Mouse (Mus musculus): ENCODE results near the gene Trip13. TPM values are rescaled to one million over a fixed set of nuclear protein-coding genes. Genes with fewer than 3 reads are reported as not detected.

The Trip13 gene
- polyA plus RNA-seq, 1 experiment from 2014 or later, result 10.2 TPM

DNA sequence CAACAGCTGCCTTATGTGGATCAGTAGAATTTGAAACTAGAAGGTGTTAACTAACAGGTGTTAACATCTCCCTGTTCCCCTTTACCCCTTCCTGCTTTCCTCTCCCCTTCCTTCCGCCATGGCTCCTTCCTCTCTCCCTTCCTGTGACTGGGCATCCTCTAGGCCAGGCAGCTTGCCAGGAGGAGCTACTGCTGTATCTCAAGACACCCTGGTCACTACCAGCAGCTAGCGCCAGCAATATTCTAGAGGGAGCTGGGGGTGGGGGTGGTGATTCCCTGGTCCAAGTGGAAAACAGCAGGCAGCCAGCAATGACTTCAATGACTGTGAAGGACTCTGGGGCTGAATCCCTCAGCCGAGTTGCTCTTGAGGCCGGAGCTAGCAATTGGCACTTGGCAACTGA, 51.9 kb downstream of the Trip13 start:
- H3K9ac ChIP-seq, result no peak overlapping the region
- no peak for ATAC-seq (ENCODE audit: low FRiP score, low read depth)
- WGBS, result 78% methylated on average over 4 of the region's 4 CpGs
- H3K4me1 ChIP-seq (replicated peaks), result no peaks in the 10 kb centered on the region
- H3K9me3 ChIP-seq, result no peaks in the 10 kb centered on the region
- H3K36me3 ChIP-seq, result no peaks in the 10 kb centered on the region
- no peak overlapping the region for H3K4me3 ChIP-seq
- no peak overlapping the region for H3K27ac ChIP-seq (replicated peaks)
- H3K27me3 ChIP-seq, result no peaks in the 10 kb centered on the region
- H3K4me2 ChIP-seq, result no peak overlapping the region

DNA sequence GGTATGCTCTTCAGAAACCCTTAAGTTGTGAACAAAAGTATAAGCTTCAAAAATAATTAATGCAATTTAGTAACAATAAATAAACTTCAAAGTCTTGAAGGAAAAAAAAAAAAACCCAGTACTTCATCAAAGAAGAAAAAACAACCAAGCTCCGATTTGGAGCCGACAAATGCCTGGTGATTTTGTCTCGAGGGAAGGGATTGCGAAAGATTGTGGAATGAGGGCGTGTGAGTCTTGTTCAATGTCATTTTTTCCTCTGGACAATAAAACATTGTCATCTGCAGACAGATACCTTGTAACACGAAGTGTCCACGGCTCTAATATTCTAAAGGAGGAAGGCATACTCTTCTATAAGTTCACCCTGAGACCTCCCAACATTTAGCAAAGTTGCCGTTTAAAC, 56.2 kb downstream of the Trip13 start:
- Histone ChIP-seq H3K4me1 (replicated peaks) (no peaks in the 10 kb centered on the region), H3K36me3 (no peaks in the 10 kb centered on the region), H3K27ac (replicated peaks) (no peak overlapping the region), H3K4me2 (no peak overlapping the region), H3K27me3 (no peaks in the 10 kb centered on the region), H3K9me3 (no peaks in the 10 kb centered on the region), H3K9ac (no peak overlapping the region), H3K4me3 (no peak overlapping the region)
- WGBS, result 84% methylated on average over 8 of the region's 8 CpGs
- no peak for ATAC-seq (ENCODE audit: low FRiP score, low read depth)

DNA sequence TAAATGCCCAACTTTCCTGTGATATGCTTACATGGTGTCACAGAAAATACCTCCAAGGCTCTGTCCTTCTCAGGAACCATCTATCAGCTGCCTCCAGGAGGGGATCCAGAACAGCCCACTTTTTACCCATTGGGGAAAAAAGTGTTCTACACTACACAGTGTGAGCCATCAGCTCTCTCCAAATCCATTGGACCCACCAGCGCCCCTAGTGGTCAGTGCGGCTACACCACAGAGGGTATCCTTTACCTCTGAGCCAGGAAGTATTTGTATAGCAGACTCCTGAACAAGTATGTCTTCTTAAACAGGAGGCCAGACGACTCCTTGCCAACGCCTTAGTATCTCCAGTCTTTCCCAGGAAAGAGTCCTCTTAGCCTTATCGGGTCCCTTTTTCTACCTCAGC, 57.8 kb downstream of the Trip13 start:
- Histone ChIP-seq H3K4me1 (replicated peaks) (no peaks in the 10 kb centered on the region), H3K4me2 (no peak overlapping the region), H3K27ac (replicated peaks) (no peak overlapping the region), H3K4me3 (no peak overlapping the region), H3K9ac (no peak overlapping the region), H3K36me3 (no peaks in the 10 kb centered on the region), H3K9me3 (no peaks in the 10 kb centered on the region), H3K27me3 (no peaks in the 10 kb centered on the region)
- no peak for ATAC-seq (ENCODE audit: low FRiP score, low read depth)
- WGBS, result 87% methylated on average over 5 of the region's 5 CpGs

DNA sequence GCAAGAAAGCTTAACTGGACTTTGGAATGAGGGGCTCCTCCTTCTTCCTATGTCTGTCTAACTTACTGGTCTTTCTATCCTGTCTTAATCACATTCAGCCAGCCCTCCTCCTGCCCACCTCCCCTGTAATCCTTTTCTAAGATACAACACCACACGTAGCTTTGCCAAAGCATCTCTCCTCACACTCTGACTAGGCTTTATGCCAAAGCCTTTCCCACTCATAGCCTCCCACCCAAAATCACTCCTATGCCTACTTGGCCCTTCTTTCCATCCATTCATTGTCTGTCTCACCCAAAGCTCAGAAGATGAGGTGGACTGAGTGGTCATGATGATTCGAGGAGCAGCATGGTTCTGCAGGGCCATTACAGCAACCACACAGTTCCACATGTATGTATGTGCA, 65.4 kb downstream of the Trip13 start:
- WGBS, result 76% methylated on average over 2 of the region's 2 CpGs
- no peaks in the 10 kb centered on the region for H3K9me3 ChIP-seq

More for the DNA sequence above, 65.4 kb downstream of the Trip13 start:
- Histone ChIP-seq H3K9ac (no peak overlapping the region), H3K4me2 (no peak overlapping the region), H3K4me1 (replicated peaks) (no peaks in the 10 kb centered on the region), H3K27me3 (no peaks in the 10 kb centered on the region), H3K27ac (replicated peaks) (no peak overlapping the region), H3K4me3 (no peak overlapping the region), H3K36me3 (no peaks in the 10 kb centered on the region)
- ATAC-seq (ENCODE audit: low FRiP score, low read depth), result no peak

Small RNA genes within 50 kb of the gene (microRNA-seq; reads per million reads assigned to microRNA genes)
- not detected for gene Gm25197

Other genes with a start within 250 kb of the Trip13 start
- gene Slc6a19, start 232.9 kb downstream of the Trip13 start, polyA plus RNA-seq (2015; fragmentation: Nextera tagmentation; extraction: Ambion mirVana), result 0.12 and 0.22 TPM in 2 replicates
- gene Slc12a7, start 204.7 kb downstream of the Trip13 start, polyA plus RNA-seq (2015; fragmentation: Nextera tagmentation; extraction: Ambion mirVana), result 10.1 and 10.6 TPM in 2 replicates
- gene Nkd2, start 90.2 kb downstream of the Trip13 start, polyA plus RNA-seq (2015; fragmentation: Nextera tagmentation; extraction: Ambion mirVana), result 14.9 and 17.1 TPM in 2 replicates
- 82.9 and 88.1 TPM in 2 replicates for gene Brd9, start within 50 bp of the Trip13 start, polyA plus RNA-seq (2015; fragmentation: Nextera tagmentation; extraction: Ambion mirVana)
- not detected in 2 replicates for gene Zdhhc11, start 26.1 kb upstream of the Trip13 start, polyA plus RNA-seq (2015; fragmentation: Nextera tagmentation; extraction: Ambion mirVana)
- 11.4 and 11.8 TPM in 2 replicates for gene Tppp, start 71.6 kb upstream of the Trip13 start, polyA plus RNA-seq (2015; fragmentation: Nextera tagmentation; extraction: Ambion mirVana)
- 6.5 and 7.8 TPM in 2 replicates for gene Cep72, start 124.5 kb upstream of the Trip13 start, polyA plus RNA-seq (2015; fragmentation: Nextera tagmentation; extraction: Ambion mirVana)
- 0.10 and 0.24 TPM in 2 replicates for gene Slc9a3, start 183.7 kb upstream of the Trip13 start, polyA plus RNA-seq (2015; fragmentation: Nextera tagmentation; extraction: Ambion mirVana)